Mouse (Mus musculus): ENCODE data around the gene Ppef1. TPM values are rescaled to one million over a fixed set of nuclear protein-coding genes. Genes with fewer than 3 reads are reported as not detected.

Ppef1 gene
- not detected in 4 replicates for total RNA-seq (2023)

DNA sequence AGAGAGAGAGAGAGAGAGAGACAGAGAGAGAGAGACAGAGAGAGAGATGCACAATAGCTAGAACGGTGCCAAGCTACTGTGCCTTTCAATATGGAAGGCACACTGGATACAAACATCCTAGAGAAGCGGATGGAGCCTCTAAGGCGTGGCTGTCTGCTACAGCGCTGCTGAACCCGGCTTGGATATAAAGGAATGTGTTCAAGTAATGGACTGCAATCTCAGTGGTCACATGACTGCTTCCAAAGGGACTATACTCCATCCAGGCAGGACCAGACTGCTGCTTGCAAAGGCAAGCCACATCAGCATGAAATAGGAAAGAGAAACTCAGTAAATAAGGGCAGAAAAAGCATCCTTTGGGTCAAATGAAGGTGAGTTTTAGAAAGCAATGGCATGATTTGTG lies at the start of gene Ppef1:
TSS of gene Ppef1 (minus strand) at position 116 of the 400 bp plus-strand sequence.

GRCm38 (mm10) chrX:160767713-160768112 lies 32.1 kb upstream of the Ppef1 start, which contains the start of gene Rs1:
Gene Rs1, plus strand, starts transcription at chrX:160768013.

Other genes with a start within 250 kb of the Ppef1 start
- gene Phka2, start 233.6 kb downstream of the Ppef1 start, total RNA-seq (2023), result 23.0 to 33.6 TPM (median 30.1 TPM) in 4 replicates
- gene Rs1, start 32.2 kb upstream of the Ppef1 start, total RNA-seq (2023), result not detected in 4 replicates
- gene Gja6, start 171.3 kb upstream of the Ppef1 start, total RNA-seq (2023), result 0.37 to 0.49 TPM (median 0.44 TPM) in 3 of 4 replicates, not detected in the other

Data from B cell, adult 62 days (primary cell).